Mouse (Mus musculus): ENCODE measurements at regions not wholly inside any gene's neighbourhood (a gene's known extent, or its start where the extent isn't known, plus 50 kb on each side); places are given as distances from the start of the nearest gene placed in this dataset.

DNA sequence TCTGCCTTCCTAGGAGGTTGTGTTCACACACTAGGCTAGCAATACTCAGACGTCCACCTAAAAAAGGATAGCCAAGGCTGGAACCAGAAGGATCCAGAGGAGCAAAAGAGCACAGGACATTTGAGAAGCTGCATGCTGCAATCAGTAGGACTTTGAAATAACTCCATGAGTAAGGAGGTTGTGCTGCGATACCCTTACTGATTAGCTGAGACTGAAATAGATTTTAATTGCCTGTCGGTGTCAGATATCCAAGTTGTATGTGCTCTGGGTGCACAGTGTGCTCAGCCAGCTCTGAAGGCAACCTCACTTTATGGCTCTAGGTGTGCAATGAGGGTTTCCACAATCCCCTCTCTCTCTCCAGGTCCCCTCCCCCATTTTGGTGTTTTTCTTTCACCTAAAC is 2159.2 kb upstream of the Gm7489 start:
- H3K27ac ChIP-seq, result no peak overlapping the region

DNA sequence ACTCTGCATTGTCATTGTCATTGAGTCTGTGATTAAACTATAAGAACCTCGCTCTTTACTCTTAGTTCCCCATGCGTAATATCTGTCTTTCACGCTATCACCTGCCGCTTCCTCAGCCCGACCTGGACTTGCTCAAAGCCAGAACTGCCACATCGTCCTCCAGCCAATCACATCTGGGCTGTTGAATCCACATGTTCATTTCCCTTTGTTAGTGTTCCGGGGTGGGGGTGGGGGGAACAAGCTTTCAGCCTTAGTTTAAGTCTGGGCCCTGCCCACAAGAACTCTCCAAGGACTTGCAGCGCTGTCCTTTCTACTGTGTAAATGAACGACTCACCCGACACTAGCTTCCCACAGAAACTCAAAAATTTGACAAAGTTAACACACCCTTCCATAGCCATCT is 2154.6 kb upstream of the Gm7489 start:
- 85% methylated on average over 10 of the region's 10 CpGs for WGBS
- H3K9ac ChIP-seq (ENCODE audit: low read depth, low read length), result no peak overlapping the region
- no peak overlapping the region for H3K4me3 ChIP-seq (replicated peaks; ENCODE audit: low read depth, low read length)
- no peak overlapping the region for H3K4me2 ChIP-seq (ENCODE audit: low read length)
- TF ChIP-seq CTCF (IDR thresholded peaks at IDR 0.05; ENCODE audit: low read depth), result no peak
- no peak overlapping the region for H3K27ac ChIP-seq
- no peak for ATAC-seq (replicated peaks; ENCODE audit: low FRiP score, low read depth)
- no peaks in the 10 kb centered on the region for H3K4me1 ChIP-seq (replicated peaks; ENCODE audit: insufficient read depth, low read length)
- H3K9me3 ChIP-seq (replicated peaks; ENCODE audit: low read length), result no peaks in the 10 kb centered on the region
- H3K36me3 ChIP-seq (ENCODE audit: insufficient read depth, low read length), result no peaks in the 10 kb centered on the region
- DNase-seq (ENCODE audit: low spot score), result no peak
- no peaks in the 10 kb centered on the region for H3K27me3 ChIP-seq (ENCODE audit: insufficient read depth, low read length)

More for the DNA sequence above, 2159.2 kb upstream of the Gm7489 start:
- Histone ChIP-seq H3K4me1 (replicated peaks; ENCODE audit: insufficient read depth, low read length) (no peaks in the 10 kb centered on the region), H3K4me3 (replicated peaks; ENCODE audit: low read depth, low read length) (no peak overlapping the region), H3K9me3 (replicated peaks; ENCODE audit: low read length) (no peaks in the 10 kb centered on the region), H3K36me3 (ENCODE audit: insufficient read depth, low read length) (no peaks in the 10 kb centered on the region), H3K27me3 (ENCODE audit: insufficient read depth, low read length) (no peaks in the 10 kb centered on the region), H3K4me2 (ENCODE audit: low read length) (no peak overlapping the region), H3K9ac (ENCODE audit: low read depth, low read length) (no peak overlapping the region)
- DNase-seq (ENCODE audit: low spot score), result no peak
- WGBS, result 43% methylated on average over 3 of the region's 3 CpGs
- ATAC-seq (replicated peaks; ENCODE audit: low FRiP score, low read depth), result no peak
- TF ChIP-seq CTCF (IDR thresholded peaks at IDR 0.05; ENCODE audit: low read depth), result no peak

DNA sequence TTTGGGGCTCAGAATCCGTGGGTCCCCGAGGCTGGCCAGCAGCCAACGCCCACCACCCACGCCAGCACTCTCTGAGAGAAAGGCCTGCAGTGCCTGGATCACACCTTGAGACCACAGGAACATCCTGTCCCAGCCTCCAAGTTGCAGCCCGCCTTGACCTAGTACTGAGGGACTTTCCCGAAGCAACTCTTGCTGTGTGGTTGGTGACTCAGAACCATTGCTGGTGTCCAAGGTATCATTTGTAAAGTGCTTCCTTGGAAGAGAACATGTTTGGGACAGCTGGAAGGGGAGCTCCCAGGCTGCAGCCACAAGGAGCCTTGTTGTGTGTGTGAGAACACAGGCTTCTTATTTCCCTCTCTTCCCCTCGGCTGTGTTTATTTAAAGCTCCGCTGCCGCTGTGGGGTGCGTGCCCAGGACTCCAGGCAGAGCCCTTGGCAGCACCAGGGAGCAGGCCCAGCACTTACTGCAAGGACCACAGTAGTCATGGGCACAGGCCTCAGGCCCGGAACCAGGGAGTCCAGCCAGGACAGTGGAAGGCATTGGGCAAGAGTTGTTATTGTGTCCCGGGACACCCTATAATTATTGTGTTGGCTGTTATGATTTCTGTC is 2153.8 kb upstream of the Gm7489 start:
- Histone ChIP-seq H3K36me3 (ENCODE audit: insufficient read depth, low read length) (no peaks in the 10 kb centered on the region), H3K27me3 (ENCODE audit: insufficient read depth, low read length) (no peaks in the 10 kb centered on the region), H3K4me1 (replicated peaks; ENCODE audit: insufficient read depth, low read length) (no peaks in the 10 kb centered on the region), H3K27ac (no peak overlapping the region), H3K9ac (ENCODE audit: low read depth, low read length) (no peak overlapping the region), H3K4me2 (ENCODE audit: low read length) (no peak overlapping the region), H3K4me3 (replicated peaks; ENCODE audit: low read depth, low read length) (no peak overlapping the region), H3K9me3 (replicated peaks; ENCODE audit: low read length) (no peaks in the 10 kb centered on the region)
- no peak for TF ChIP-seq CTCF (IDR thresholded peaks at IDR 0.05; ENCODE audit: low read depth)
- ATAC-seq (replicated peaks; ENCODE audit: low FRiP score, low read depth) (no peak), DNase-seq (ENCODE audit: low spot score) (no peak)
- 70% methylated on average over 12 of the region's 12 CpGs for WGBS

DNA sequence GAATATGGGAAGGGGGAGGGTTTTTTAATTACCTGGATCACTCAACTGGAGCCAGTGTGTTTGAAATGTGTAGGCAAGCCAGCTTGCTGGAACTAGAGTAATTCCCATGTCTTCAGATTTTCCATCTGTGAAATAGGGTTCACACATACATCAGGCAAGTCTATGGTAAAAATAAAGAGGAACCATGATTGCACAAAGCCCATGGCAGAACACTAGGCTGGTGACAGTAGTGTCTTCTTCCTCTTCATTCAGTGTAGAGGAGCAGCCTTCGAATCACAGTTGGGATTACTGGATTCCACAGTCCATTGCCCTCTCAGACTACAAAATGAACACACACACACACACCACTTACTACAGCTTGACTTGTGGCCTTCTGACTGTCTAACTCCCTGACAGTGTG is 2150.5 kb upstream of the Gm7489 start:
- H3K4me3 ChIP-seq (replicated peaks; ENCODE audit: low read depth, low read length), result no peak overlapping the region
- no peak overlapping the region for H3K27ac ChIP-seq
- DNase-seq (ENCODE audit: low spot score), result no peak
- H3K4me1 ChIP-seq (replicated peaks; ENCODE audit: insufficient read depth, low read length), result no peaks in the 10 kb centered on the region
- H3K36me3 ChIP-seq (ENCODE audit: insufficient read depth, low read length), result no peaks in the 10 kb centered on the region
- WGBS, result 82% methylated on average over 1 of the region's 1 CpGs
- H3K27me3 ChIP-seq (ENCODE audit: insufficient read depth, low read length), result no peaks in the 10 kb centered on the region
- no peak for ATAC-seq (replicated peaks; ENCODE audit: low FRiP score, low read depth)
- no peak overlapping the region for H3K4me2 ChIP-seq (ENCODE audit: low read length)
- H3K9ac ChIP-seq (ENCODE audit: low read depth, low read length), result no peak overlapping the region
- TF ChIP-seq CTCF (IDR thresholded peaks at IDR 0.05; ENCODE audit: low read depth), result no peak
- no peaks in the 10 kb centered on the region for H3K9me3 ChIP-seq (replicated peaks; ENCODE audit: low read length)
